Mouse (Mus musculus): ENCODE results near the gene 2510009E07Rik. TPM values are rescaled to one million over a fixed set of nuclear protein-coding genes. Genes with fewer than 3 reads are reported as not detected.
A peak's percentile ranks its signal among the peaks of the same experiment; 100 is the strongest.
"Not testable (repeated sequence)": the region's sequence is repeated elsewhere in the genome, so short reads cannot be mapped to it uniquely, and the experiment has no call there.

Gene 2510009E07Rik
- polyA plus RNA-seq, 1 experiment from 2014 or later, result 28.1 TPM

GRCm38 (mm10) chr16:21695242-21695578, 745 bp upstream of the 2510009E07Rik start:
- Histone ChIP-seq H3K9ac (ENCODE audit: low read depth, low read length) (peak overlapping the region; percentile 87), H3K27me3 (ENCODE audit: control insufficient read depth, insufficient read depth, low read length) (no peaks in the 10 kb centered on the region), H3K9me3 (ENCODE audit: control insufficient read depth, low read length) (no peaks in the 10 kb centered on the region), H3K4me3 (ENCODE audit: low read depth, low read length) (peak overlapping the region; percentile 71), H3K36me3 (ENCODE audit: control insufficient read depth, insufficient read depth, low read length) (no peaks in the 10 kb centered on the region), H3K4me1 (replicated peaks; ENCODE audit: control insufficient read depth, insufficient read depth, low read length) (0 out of 2 replicates have a peak, but pooled peaks cover 2% of the 10 kb centered on the region), H3K4me2 (replicated peaks; ENCODE audit: low read depth, low read length) (peak overlapping the region; percentile 92), H3K27ac (ENCODE audit: low read depth, low read length) (peak overlapping the region; percentile 92)
- WGBS, result under 1% methylated on average over 12 of the region's 12 CpGs
- DNase-seq (ENCODE audit: low spot score) (peak; percentile 67), ATAC-seq (ENCODE audit: low FRiP score) (peak; percentile 78)

GRCm38 (mm10) chr16:21693981-21694462, 443 bp downstream of the 2510009E07Rik start:
- no peaks in the 10 kb centered on the region for H3K36me3 ChIP-seq (ENCODE audit: control insufficient read depth, insufficient read depth, low read length)
- 0 out of 2 replicates have a peak, but pooled peaks cover 2% of the 10 kb centered on the region for H3K4me1 ChIP-seq (replicated peaks; ENCODE audit: control insufficient read depth, insufficient read depth, low read length)
- H3K4me2 ChIP-seq (replicated peaks; ENCODE audit: low read depth, low read length), result peak overlapping the region; percentile 92
- peak overlapping the region; percentile 71 for H3K4me3 ChIP-seq (ENCODE audit: low read depth, low read length)
- ATAC-seq (ENCODE audit: low FRiP score), result peak; percentile 81
- WGBS, result 0% methylated on average over 38 of the region's 45 CpGs
- DNase-seq (ENCODE audit: low spot score), result peak; percentile 75
- H3K27ac ChIP-seq (ENCODE audit: low read depth, low read length), result peak overlapping the region; percentile 92
- no peaks in the 10 kb centered on the region for H3K27me3 ChIP-seq (ENCODE audit: control insufficient read depth, insufficient read depth, low read length)
- H3K9ac ChIP-seq (ENCODE audit: low read depth, low read length), result peak overlapping the region; percentile 87
- no peaks in the 10 kb centered on the region for H3K9me3 ChIP-seq (ENCODE audit: control insufficient read depth, low read length)

- H3K36me3 ChIP-seq (ENCODE audit: control insufficient read depth, insufficient read depth, low read length), result no peaks in the 10 kb centered on the region
- 36% methylated on average over 5 of the region's 5 CpGs for WGBS
- ATAC-seq (ENCODE audit: low FRiP score) (no peak), DNase-seq (ENCODE audit: low spot score) (no peak)
- H3K4me1 ChIP-seq (replicated peaks; ENCODE audit: control insufficient read depth, insufficient read depth, low read length), result 0 out of 2 replicates have a peak, but pooled peaks cover 2% of the 10 kb centered on the region
- no peaks in the 10 kb centered on the region for H3K27me3 ChIP-seq (ENCODE audit: control insufficient read depth, insufficient read depth, low read length)
- no peak overlapping the region for H3K27ac ChIP-seq (ENCODE audit: low read depth, low read length)
- no peak overlapping the region for H3K9ac ChIP-seq (ENCODE audit: low read depth, low read length)
- H3K4me2 ChIP-seq (replicated peaks; ENCODE audit: low read depth, low read length), result no peak overlapping the region
- H3K4me3 ChIP-seq (ENCODE audit: low read depth, low read length), result no peak overlapping the region
- no peaks in the 10 kb centered on the region for H3K9me3 ChIP-seq (ENCODE audit: control insufficient read depth, low read length)
Observed at GRCm38 (mm10) chr16:21690216-21690755, 4.2 kb downstream of the 2510009E07Rik start.

GRCm38 (mm10) chr16:21689141-21689540, 5.3 kb downstream of the 2510009E07Rik start:
- Histone ChIP-seq H3K27ac (ENCODE audit: low read depth, low read length) (no peak overlapping the region), H3K27me3 (ENCODE audit: control insufficient read depth, insufficient read depth, low read length) (no peaks in the 10 kb centered on the region), H3K4me1 (replicated peaks; ENCODE audit: control insufficient read depth, insufficient read depth, low read length) (0 out of 2 replicates have a peak, but pooled peaks cover 2% of the 10 kb centered on the region), H3K36me3 (ENCODE audit: control insufficient read depth, insufficient read depth, low read length) (no peaks in the 10 kb centered on the region), H3K4me2 (replicated peaks; ENCODE audit: low read depth, low read length) (no peak overlapping the region), H3K4me3 (ENCODE audit: low read depth, low read length) (no peak overlapping the region), H3K9ac (ENCODE audit: low read depth, low read length) (no peak overlapping the region), H3K9me3 (ENCODE audit: control insufficient read depth, low read length) (no peaks in the 10 kb centered on the region)
- ATAC-seq (ENCODE audit: low FRiP score), result no peak
- 91% methylated on average over 5 of the region's 5 CpGs for WGBS
- DNase-seq (ENCODE audit: low spot score), result no peak

GRCm38 (mm10) chr16:21687406-21687805, 7.1 kb downstream of the 2510009E07Rik start:
- no peaks in the 10 kb centered on the region for H3K36me3 ChIP-seq (ENCODE audit: control insufficient read depth, insufficient read depth, low read length)

GRCm38 (mm10) chr16:21676791-21677190, 17.7 kb downstream of the 2510009E07Rik start:
- Histone ChIP-seq H3K4me3 (ENCODE audit: low read depth, low read length) (no peak overlapping the region), H3K9me3 (ENCODE audit: control insufficient read depth, low read length) (no peaks in the 10 kb centered on the region), H3K4me1 (replicated peaks; ENCODE audit: control insufficient read depth, insufficient read depth, low read length) (no peaks in the 10 kb centered on the region), H3K9ac (ENCODE audit: low read depth, low read length) (no peak overlapping the region), H3K27me3 (ENCODE audit: control insufficient read depth, insufficient read depth, low read length) (no peaks in the 10 kb centered on the region), H3K36me3 (ENCODE audit: control insufficient read depth, insufficient read depth, low read length) (0 out of 2 replicates have a peak, but pooled peaks cover 5% of the 10 kb centered on the region), H3K27ac (ENCODE audit: low read depth, low read length) (no peak overlapping the region), H3K4me2 (replicated peaks; ENCODE audit: low read depth, low read length) (no peak overlapping the region)
- ATAC-seq (ENCODE audit: low FRiP score) (no peak), DNase-seq (ENCODE audit: low spot score) (no peak)
- 87% methylated on average over 7 of the region's 7 CpGs for WGBS

More at GRCm38 (mm10) chr16:21687406-21687805, 7.1 kb downstream of the 2510009E07Rik start:
- no peak overlapping the region for H3K4me3 ChIP-seq (ENCODE audit: low read depth, low read length)
- H3K4me1 ChIP-seq (replicated peaks; ENCODE audit: control insufficient read depth, insufficient read depth, low read length), result 0 out of 2 replicates have a peak, but pooled peaks cover 2% of the 10 kb centered on the region
- DNase-seq (ENCODE audit: low spot score) (no peak), ATAC-seq (ENCODE audit: low FRiP score) (no peak)
- no peaks in the 10 kb centered on the region for H3K27me3 ChIP-seq (ENCODE audit: control insufficient read depth, insufficient read depth, low read length)
- no peak overlapping the region for H3K4me2 ChIP-seq (replicated peaks; ENCODE audit: low read depth, low read length)
- H3K9ac ChIP-seq (ENCODE audit: low read depth, low read length), result no peak overlapping the region
- H3K9me3 ChIP-seq (ENCODE audit: control insufficient read depth, low read length), result no peaks in the 10 kb centered on the region
- 94% methylated on average over 5 of the region's 5 CpGs for WGBS
- no peak overlapping the region for H3K27ac ChIP-seq (ENCODE audit: low read depth, low read length)

- H3K4me1 ChIP-seq (replicated peaks; ENCODE audit: control insufficient read depth, insufficient read depth, low read length); H3K4me3 ChIP-seq (ENCODE audit: low read depth, low read length); H3K9me3 ChIP-seq (ENCODE audit: control insufficient read depth, low read length); H3K27ac ChIP-seq (ENCODE audit: low read depth, low read length); H3K27me3 ChIP-seq (ENCODE audit: control insufficient read depth, insufficient read depth, low read length); DNase-seq (ENCODE audit: low spot score); H3K36me3 ChIP-seq (ENCODE audit: control insufficient read depth, insufficient read depth, low read length); ATAC-seq (ENCODE audit: low FRiP score); H3K4me2 ChIP-seq (replicated peaks; ENCODE audit: low read depth, low read length); H3K9ac ChIP-seq (ENCODE audit: low read depth, low read length): not testable (repeated sequence)
- 96% methylated on average over 1 of the region's 1 CpGs for WGBS
Observed at GRCm38 (mm10) chr16:21673651-21674050, 20.8 kb downstream of the 2510009E07Rik start.

GRCm38 (mm10) chr16:21673046-21673445, 21.4 kb downstream of the 2510009E07Rik start:
- ATAC-seq (ENCODE audit: low FRiP score); H3K9me3 ChIP-seq (ENCODE audit: control insufficient read depth, low read length); H3K27me3 ChIP-seq (ENCODE audit: control insufficient read depth, insufficient read depth, low read length); H3K4me1 ChIP-seq (replicated peaks; ENCODE audit: control insufficient read depth, insufficient read depth, low read length); DNase-seq (ENCODE audit: low spot score); H3K4me3 ChIP-seq (ENCODE audit: low read depth, low read length); H3K4me2 ChIP-seq (replicated peaks; ENCODE audit: low read depth, low read length); H3K9ac ChIP-seq (ENCODE audit: low read depth, low read length); H3K27ac ChIP-seq (ENCODE audit: low read depth, low read length); H3K36me3 ChIP-seq (ENCODE audit: control insufficient read depth, insufficient read depth, low read length): not testable (repeated sequence)

GRCm38 (mm10) chr16:21671878-21672277, 22.6 kb downstream of the 2510009E07Rik start:
- no peak for DNase-seq (ENCODE audit: low spot score)
- H3K9ac ChIP-seq (ENCODE audit: low read depth, low read length), result no peak overlapping the region
- 0 out of 2 replicates have a peak, but pooled peaks cover 3% of the 10 kb centered on the region for H3K36me3 ChIP-seq (ENCODE audit: control insufficient read depth, insufficient read depth, low read length)
- H3K27me3 ChIP-seq (ENCODE audit: control insufficient read depth, insufficient read depth, low read length), result no peaks in the 10 kb centered on the region
- H3K9me3 ChIP-seq (ENCODE audit: control insufficient read depth, low read length), result no peaks in the 10 kb centered on the region
- H3K4me1 ChIP-seq (replicated peaks; ENCODE audit: control insufficient read depth, insufficient read depth, low read length), result no peaks in the 10 kb centered on the region
- H3K4me3 ChIP-seq (ENCODE audit: low read depth, low read length), result no peak overlapping the region
- H3K4me2 ChIP-seq (replicated peaks; ENCODE audit: low read depth, low read length), result no peak overlapping the region
- 87% methylated on average over 4 of the region's 4 CpGs for WGBS
- H3K27ac ChIP-seq (ENCODE audit: low read depth, low read length), result no peak overlapping the region
- no peak for ATAC-seq (ENCODE audit: low FRiP score)

Measured in hindbrain, embryonic 11.5 days (tissue).